Mouse (Mus musculus) E14TG2a.4 (cell line): ENCODE data around the gene Ciart.

ENCODE experiments used
- H3K27me3 ChIP-seq: 2 replicates; pipeline ENCODE4 v1.6.1; 2014; ENCODE audit warnings: low read length, control low read depth; ENCODE audit not compliant: insufficient read depth
- H3K36me3 ChIP-seq: 2 replicates; pipeline ENCODE4 v1.6.1; 2014; ENCODE audit warnings: low read length, control low read depth; ENCODE audit not compliant: insufficient read depth
- H3K4me1 ChIP-seq: replicated peaks from 2 replicates; pipeline ENCODE4 v1.6.1; 2014; ENCODE audit warnings: low read depth, low read length, control low read depth
- H3K4me3 ChIP-seq: replicated peaks from 2 replicates; pipeline ENCODE4 v1.5.1; 2014; ENCODE audit warnings: mild to moderate bottlenecking, low read length
- H3K9me3 ChIP-seq: 2 replicates; pipeline ENCODE4 v1.6.1; 2014; ENCODE audit warnings: low read length, control low read depth
- CTCF ChIP-seq: conservative IDR thresholded peaks from 2 replicates; pipeline ENCODE4 v1.5.1; 2014; ENCODE audit warnings: low read length
- NANOG ChIP-seq: IDR thresholded peaks from 2 replicates; pipeline ENCODE4 v1.6.1; 2014; ENCODE audit warnings: borderline replicate concordance, low read length, mixed read lengths
- POU5F1 ChIP-seq: IDR thresholded peaks from 2 replicates; pipeline ENCODE4 v1.6.1; 2014; ENCODE audit warnings: low read length, borderline replicate concordance

Gene Ciart

GRCm38 (mm10) chr3:95892066-95893052, 10.3 kb upstream of the Ciart start:
- no peaks in the 10 kb centered on the region for H3K9me3 ChIP-seq
- no peaks in the 10 kb centered on the region for H3K27me3 ChIP-seq
- peaks cover 30% of the 10 kb centered on the region for H3K36me3 ChIP-seq
- TF ChIP-seq CTCF, result no peak
- TF ChIP-seq NANOG, result no peak
- TF ChIP-seq POU5F1, result no peak
- H3K4me3 ChIP-seq, result peak overlapping the region; percentile 74
- H3K4me1 ChIP-seq, result peaks cover 62% of the 10 kb centered on the region

DNA sequence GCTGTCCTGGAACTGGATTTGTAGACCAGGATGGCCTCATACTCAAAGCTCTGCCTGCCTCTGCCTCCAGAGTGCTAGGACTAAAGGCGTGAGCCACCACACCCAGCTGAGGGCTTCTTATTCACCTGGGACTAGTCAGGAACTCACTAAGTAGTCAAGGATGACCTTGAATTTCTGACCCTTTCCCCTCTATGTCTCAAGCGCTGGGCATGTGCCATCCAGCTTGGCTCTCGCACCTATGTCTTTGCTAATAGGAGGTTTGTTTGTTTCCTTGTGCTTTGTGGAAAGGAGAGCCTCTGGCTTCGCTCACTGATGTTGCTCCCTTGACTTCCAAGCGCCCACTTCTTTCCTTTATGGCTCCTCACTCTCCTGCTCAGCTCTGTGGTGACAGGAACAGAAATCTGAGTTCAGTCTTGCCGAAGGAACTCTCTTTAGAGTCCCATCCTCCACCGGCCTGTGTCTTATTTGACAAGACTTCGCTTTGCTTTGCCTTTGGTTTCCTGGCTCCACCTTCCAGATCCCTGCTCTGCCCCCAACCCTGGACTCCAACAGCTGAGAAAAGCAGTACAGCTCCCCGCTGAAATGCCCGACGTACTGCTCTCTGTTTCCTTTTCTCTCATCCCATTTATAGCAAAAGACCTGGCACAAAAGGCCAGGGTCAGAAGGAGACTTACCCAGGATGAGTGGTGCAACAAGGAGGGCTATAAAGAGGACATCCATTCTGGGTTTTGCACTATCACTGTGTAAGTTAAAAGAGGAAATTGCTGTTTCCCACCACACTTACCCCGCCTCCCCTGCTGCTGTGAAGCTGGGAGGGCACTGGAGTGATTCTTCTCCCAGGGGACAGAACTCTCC, 9.4 kb upstream of the Ciart start, which contains the start of gene BC028528:
Gene BC028528 (minus strand): TSS at position 795 of the 855 bp plus-strand sequence.
- H3K36me3 ChIP-seq, result peaks cover 37% of the 10 kb centered on the region
- H3K9me3 ChIP-seq, result no peaks in the 10 kb centered on the region
- no peaks in the 10 kb centered on the region for H3K27me3 ChIP-seq
- H3K4me1 ChIP-seq, result peaks cover 62% of the 10 kb centered on the region
- H3K4me3 ChIP-seq, result peak within 1 kb of the TSS; percentile 74
- TF ChIP-seq NANOG (peak; percentile 33; the same call in 1 of the 2 replicates), POU5F1 (no peak)

GRCm38 (mm10) chr3:95889664-95890063, 7.6 kb upstream of the Ciart start:
- no peak overlapping the region for H3K4me3 ChIP-seq
- H3K27me3 ChIP-seq, result no peaks in the 10 kb centered on the region
- H3K36me3 ChIP-seq, result peaks cover 40% of the 10 kb centered on the region
- H3K9me3 ChIP-seq, result no peaks in the 10 kb centered on the region
- H3K4me1 ChIP-seq, result peaks cover 57% of the 10 kb centered on the region
- TF ChIP-seq CTCF, result no peak
- no peak for TF ChIP-seq POU5F1
- no peak for TF ChIP-seq NANOG

DNA sequence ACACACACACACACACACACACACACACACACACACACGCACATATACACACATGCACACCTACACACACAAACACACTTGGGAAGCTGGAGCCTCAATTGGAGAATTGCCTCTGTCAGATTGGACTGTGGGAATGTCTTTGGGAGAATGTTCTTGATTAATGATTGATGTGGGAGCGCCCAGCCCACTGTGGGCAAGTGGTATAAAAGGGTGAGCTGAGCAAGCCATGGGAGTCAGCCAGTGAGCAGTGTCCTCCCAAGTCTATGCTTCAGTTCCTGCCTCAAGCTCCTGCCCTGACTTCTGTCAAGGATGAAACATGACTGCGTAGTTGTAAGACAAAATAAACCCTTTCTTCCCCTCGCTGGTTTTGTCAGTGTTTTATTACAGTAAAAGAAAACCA, 5.5 kb upstream of the Ciart start:
- peaks cover 5% of the 10 kb centered on the region for H3K27me3 ChIP-seq
- no peak for TF ChIP-seq POU5F1
- TF ChIP-seq CTCF, result no peak
- TF ChIP-seq NANOG, result no peak
- peaks cover 40% of the 10 kb centered on the region for H3K36me3 ChIP-seq
- no peaks in the 10 kb centered on the region for H3K9me3 ChIP-seq
- peaks cover 55% of the 10 kb centered on the region for H3K4me1 ChIP-seq
- H3K4me3 ChIP-seq, result no peak overlapping the region

DNA sequence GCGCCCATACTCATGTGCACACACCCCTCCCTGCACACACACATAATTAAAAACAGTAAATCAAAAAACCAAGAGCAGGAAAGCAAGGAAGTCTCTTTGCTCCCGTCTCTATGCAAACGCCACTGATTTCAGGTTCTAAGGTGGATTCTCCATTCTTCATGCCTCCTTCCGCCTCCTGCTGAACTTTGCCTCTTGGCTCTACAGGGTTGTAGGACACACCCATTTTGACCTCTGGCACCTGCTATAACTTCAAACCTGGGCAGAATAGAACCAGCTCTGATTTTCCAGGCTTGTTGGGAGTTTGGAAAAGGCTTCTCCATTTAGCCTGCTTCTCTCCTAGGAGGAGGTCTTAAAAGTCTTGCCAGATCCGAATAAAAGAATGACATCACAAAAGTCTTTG, 2.3 kb upstream of the Ciart start:
- Histone ChIP-seq H3K9me3 (no peaks in the 10 kb centered on the region), H3K27me3 (peaks cover 31% of the 10 kb centered on the region), H3K4me1 (peaks cover 37% of the 10 kb centered on the region), H3K36me3 (peaks cover 58% of the 10 kb centered on the region), H3K4me3 (no peak overlapping the region)
- no peak for TF ChIP-seq POU5F1
- TF ChIP-seq NANOG, result no peak
- TF ChIP-seq CTCF, result no peak

DNA sequence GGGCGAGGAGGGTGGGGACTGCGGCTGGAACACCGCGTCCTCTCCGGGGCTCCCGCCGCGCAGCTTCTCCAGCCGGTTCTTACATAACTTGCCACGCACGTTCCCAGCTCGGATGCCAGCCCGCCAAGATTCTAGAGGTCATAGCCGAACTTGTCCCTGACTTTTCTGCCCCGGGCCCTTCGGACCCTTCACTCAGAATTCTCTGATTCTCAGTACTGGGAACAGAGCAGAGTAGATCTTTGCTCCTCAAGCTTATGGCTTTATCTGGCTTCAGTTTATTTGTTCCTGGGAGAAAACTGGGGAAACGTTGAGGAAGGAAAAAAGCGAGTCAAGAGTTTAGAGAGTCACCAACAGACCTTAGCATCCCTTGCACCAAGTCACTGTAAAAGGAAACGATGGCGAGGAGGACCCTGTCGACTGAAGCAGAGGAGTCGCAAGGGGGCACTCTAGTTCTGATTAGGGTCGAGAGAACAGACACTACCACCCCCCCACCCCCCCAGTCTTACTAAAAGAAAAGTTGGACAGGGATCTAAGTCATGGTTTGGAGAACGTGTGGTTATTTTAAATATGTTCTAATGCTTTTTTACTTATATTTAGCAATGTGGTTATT, 870 bp upstream of the Ciart start:
- no peak for TF ChIP-seq POU5F1
- no peak for TF ChIP-seq CTCF
- TF ChIP-seq NANOG, result no peak
- H3K27me3 ChIP-seq, result peaks cover 31% of the 10 kb centered on the region

GRCm38 (mm10) chr3:95879063-95879462, 3.0 kb downstream of the Ciart start:
- Histone ChIP-seq H3K36me3 (peaks cover 34% of the 10 kb centered on the region), H3K4me1 (peaks cover 19% of the 10 kb centered on the region), H3K27me3 (peaks cover 31% of the 10 kb centered on the region), H3K4me3 (no peak overlapping the region), H3K9me3 (no peaks in the 10 kb centered on the region)
- TF ChIP-seq NANOG, result no peak
- no peak for TF ChIP-seq POU5F1
- no peak for TF ChIP-seq CTCF

More for the DNA sequence above, 870 bp upstream of the Ciart start:
- Histone ChIP-seq H3K9me3 (no peaks in the 10 kb centered on the region), H3K36me3 (peaks cover 54% of the 10 kb centered on the region), H3K4me1 (peaks cover 34% of the 10 kb centered on the region), H3K4me3 (peak overlapping the region; percentile 82)

DNA sequence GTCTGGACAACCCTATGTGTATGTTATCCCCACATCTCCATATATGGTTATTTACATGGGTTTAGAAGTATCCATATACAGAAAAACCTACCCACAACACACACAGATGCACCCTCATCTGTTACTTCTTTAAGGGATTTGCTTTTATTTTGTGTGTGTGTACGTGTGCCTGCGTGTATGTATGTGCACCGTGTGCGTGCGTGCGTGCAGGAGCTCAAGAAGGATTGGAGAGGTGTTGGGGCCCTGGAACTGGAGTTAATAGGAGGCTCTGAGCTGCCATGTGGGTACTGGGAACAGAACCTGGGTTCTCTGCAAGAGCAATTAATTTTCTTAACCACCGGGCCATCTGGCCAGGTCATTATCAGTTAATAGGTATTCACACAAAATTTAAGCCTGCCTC, 10.0 kb downstream of the Ciart start:
- Histone ChIP-seq H3K4me3 (peak overlapping the region; percentile 86), H3K4me1 (peaks cover 22% of the 10 kb centered on the region), H3K27me3 (no peaks in the 10 kb centered on the region), H3K36me3 (peaks cover 34% of the 10 kb centered on the region), H3K9me3 (no peaks in the 10 kb centered on the region)
- TF ChIP-seq CTCF (no peak), POU5F1 (no peak), NANOG (no peak)
